Mouse (Mus musculus) G1E (cell line): ENCODE measurements around the gene Nup35.

ENCODE experiments used
- CTCF ChIP-seq: IDR thresholded peaks from 2 replicates; pipeline ENCODE4 v1.5.1; 2012; ENCODE audit warnings: low read depth, low read length, inconsistent platforms, mixed read lengths
- GATA1 ChIP-seq: IDR thresholded peaks from 2 replicates; pipeline ENCODE4 v1.6.1; 2012; ENCODE audit warnings: borderline replicate concordance, low read length, inconsistent platforms, mixed read lengths
- GATA2 ChIP-seq: IDR thresholded peaks from 2 replicates; pipeline ENCODE4 v1.6.1; 2012; ENCODE audit warnings: low read depth, low read length, inconsistent platforms, borderline replicate concordance
- POLR2AphosphoS5 ChIP-seq: IDR thresholded peaks from 2 replicates; pipeline ENCODE4 v1.6.1; 2012; ENCODE audit warnings: low read depth, low read length, inconsistent platforms; ENCODE audit not compliant: insufficient replicate concordance
- TAL1 ChIP-seq: conservative IDR thresholded peaks from 2 replicates; pipeline ENCODE4 v1.6.1; 2012; ENCODE audit warnings: low read depth, low read length, inconsistent platforms, mixed read lengths

GRCm38 (mm10) chr2:80594215-80594918 is 22.7 kb upstream of the Nup35 start:
- no peak for TF ChIP-seq GATA1
- no peak for TF ChIP-seq CTCF
- TF ChIP-seq TAL1, result no peak
- no peak for TF ChIP-seq GATA2
- no peak for TF ChIP-seq POLR2AphosphoS5
